Mouse (Mus musculus): ENCODE measurements at regions not wholly inside any gene's neighbourhood (a gene's known extent, or its start where the extent isn't known, plus 50 kb on each side); places are given as distances from the start of the nearest gene placed in this dataset.

DNA sequence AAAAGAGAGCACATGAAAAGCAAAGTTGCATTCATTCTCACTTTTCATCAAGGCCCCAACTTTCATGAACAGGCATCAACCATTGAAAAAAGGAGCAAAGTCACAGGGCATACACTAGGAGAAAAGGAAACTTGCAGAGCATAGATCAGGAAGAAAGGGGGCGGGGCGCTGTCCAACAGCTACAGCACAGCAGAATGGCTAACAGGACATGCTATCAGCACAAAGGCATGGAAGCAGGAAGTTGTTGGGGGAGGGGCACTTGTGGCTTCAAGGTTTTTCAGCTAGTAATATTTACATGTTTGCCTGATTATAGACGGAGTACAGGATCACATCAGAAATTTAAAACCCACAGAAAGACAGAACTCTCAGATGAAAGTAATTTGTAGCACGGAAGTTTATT is 268.7 kb downstream of the Cd47 start:
- Histone ChIP-seq H3K36me3 (ENCODE audit: control insufficient read depth, insufficient read depth, low read length) (no peaks in the 10 kb centered on the region), H3K4me3 (ENCODE audit: control insufficient read depth, low read depth, low read length) (no peak overlapping the region), H3K4me1 (ENCODE audit: control insufficient read depth, insufficient read depth, low read length) (no peaks in the 10 kb centered on the region), H3K27me3 (ENCODE audit: control insufficient read depth, insufficient read depth, low read length) (no peaks in the 10 kb centered on the region), H3K27ac (ENCODE audit: control insufficient read depth, insufficient read depth, low read depth, low read length) (no peak overlapping the region)
- no peak for TF ChIP-seq CTCF (IDR thresholded peaks at IDR 0.05; ENCODE audit: control insufficient read depth, insufficient read depth, insufficient replicate concordance, low read depth, low read length)
- no peak for TF ChIP-seq POLR2A (IDR thresholded peaks at IDR 0.05; ENCODE audit: control insufficient read depth, low read depth, low read length)

DNA sequence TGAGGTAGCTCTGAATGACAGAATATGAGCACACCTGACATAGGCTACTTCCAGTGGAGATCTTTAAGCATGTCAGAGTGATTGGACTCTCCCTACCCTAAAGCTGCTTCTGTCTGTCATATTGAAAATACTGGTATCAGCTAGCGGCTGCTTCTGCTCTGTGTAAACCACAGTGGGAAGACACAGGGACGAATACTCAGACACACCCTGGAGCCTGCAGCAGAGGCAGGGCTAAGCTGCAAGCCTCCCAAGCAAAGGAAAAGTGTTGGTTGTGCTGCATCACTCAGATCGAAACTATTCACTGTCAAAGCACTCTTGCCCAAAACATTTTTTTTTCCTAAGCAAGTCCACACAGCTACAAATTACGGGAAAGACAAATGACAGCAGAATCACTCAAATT is 270.4 kb downstream of the Cd47 start:
- Histone ChIP-seq H3K36me3 (ENCODE audit: control insufficient read depth, insufficient read depth, low read length) (no peaks in the 10 kb centered on the region), H3K27ac (ENCODE audit: control insufficient read depth, insufficient read depth, low read depth, low read length) (no peak overlapping the region), H3K27me3 (ENCODE audit: control insufficient read depth, insufficient read depth, low read length) (no peaks in the 10 kb centered on the region), H3K4me3 (ENCODE audit: control insufficient read depth, low read depth, low read length) (no peak overlapping the region), H3K4me1 (ENCODE audit: control insufficient read depth, insufficient read depth, low read length) (no peaks in the 10 kb centered on the region)
- TF ChIP-seq POLR2A (IDR thresholded peaks at IDR 0.05; ENCODE audit: control insufficient read depth, low read depth, low read length) (no peak), CTCF (IDR thresholded peaks at IDR 0.05; ENCODE audit: control insufficient read depth, insufficient read depth, insufficient replicate concordance, low read depth, low read length) (no peak)

DNA sequence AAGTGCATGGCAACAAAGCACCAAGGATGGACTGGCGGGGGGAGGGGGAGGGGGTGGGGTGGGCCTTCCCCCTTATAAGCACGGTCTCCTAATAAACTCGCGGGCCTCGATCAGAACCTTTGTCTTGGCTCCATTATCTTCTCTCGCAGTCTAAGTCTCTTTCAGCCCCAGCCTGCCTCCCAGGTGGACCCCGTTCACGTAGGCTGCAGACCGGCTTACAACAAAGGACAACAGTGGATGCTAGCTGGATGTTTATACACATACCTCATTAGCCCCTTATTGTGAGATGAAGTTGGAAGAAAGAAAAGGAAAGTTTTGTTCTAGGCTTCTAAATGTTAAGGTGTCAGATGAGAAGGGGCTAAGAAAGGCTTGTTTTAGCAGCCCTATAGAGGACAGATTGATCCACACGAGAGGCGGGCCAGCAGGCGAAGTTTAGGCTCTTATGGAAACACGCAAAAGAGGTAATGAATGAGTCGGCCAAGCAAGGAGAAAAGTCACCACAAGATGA is 272.6 kb downstream of the Cd47 start:
- no peaks in the 10 kb centered on the region for H3K4me1 ChIP-seq (ENCODE audit: control insufficient read depth, insufficient read depth, low read length)
- TF ChIP-seq POLR2A (IDR thresholded peaks at IDR 0.05; ENCODE audit: control insufficient read depth, low read depth, low read length) (no peak), CTCF (IDR thresholded peaks at IDR 0.05; ENCODE audit: control insufficient read depth, insufficient read depth, insufficient replicate concordance, low read depth, low read length) (no peak)
- H3K36me3 ChIP-seq (ENCODE audit: control insufficient read depth, insufficient read depth, low read length): no peaks in the 10 kb centered on the region
- no peaks in the 10 kb centered on the region for H3K27me3 ChIP-seq (ENCODE audit: control insufficient read depth, insufficient read depth, low read length)
- no peak overlapping the region for H3K4me3 ChIP-seq (ENCODE audit: control insufficient read depth, low read depth, low read length)
- H3K27ac ChIP-seq (ENCODE audit: control insufficient read depth, insufficient read depth, low read depth, low read length): no peak overlapping the region

DNA sequence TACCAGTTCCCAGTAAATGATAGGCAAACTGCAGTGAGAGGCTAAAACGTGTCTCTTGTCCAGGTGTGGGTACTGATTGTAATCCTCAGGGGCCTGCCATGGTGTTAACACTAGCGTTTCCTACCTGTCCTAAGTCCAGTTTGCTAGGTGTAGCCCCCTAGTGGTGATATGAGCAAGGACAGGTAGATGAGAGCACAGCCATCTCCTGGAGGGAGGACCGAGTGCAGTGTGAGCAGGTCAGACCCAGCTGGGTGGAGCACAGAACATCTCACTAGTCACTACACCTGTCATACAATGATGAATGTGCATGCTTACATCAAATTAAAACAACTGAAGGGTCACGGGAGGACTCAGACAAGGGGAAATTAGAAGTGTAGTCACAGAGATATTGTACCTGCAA is 273.6 kb downstream of the Cd47 start:
- Histone ChIP-seq H3K4me3 (ENCODE audit: control insufficient read depth, low read depth, low read length) (no peak overlapping the region), H3K27me3 (ENCODE audit: control insufficient read depth, insufficient read depth, low read length) (no peaks in the 10 kb centered on the region), H3K27ac (ENCODE audit: control insufficient read depth, insufficient read depth, low read depth, low read length) (no peak overlapping the region), H3K36me3 (ENCODE audit: control insufficient read depth, insufficient read depth, low read length) (no peaks in the 10 kb centered on the region), H3K4me1 (ENCODE audit: control insufficient read depth, insufficient read depth, low read length) (no peaks in the 10 kb centered on the region)
- peak; percentile 59; the same call in 1 of the 2 replicates for TF ChIP-seq CTCF (IDR thresholded peaks at IDR 0.05; ENCODE audit: control insufficient read depth, insufficient read depth, insufficient replicate concordance, low read depth, low read length)
- no peak for TF ChIP-seq POLR2A (IDR thresholded peaks at IDR 0.05; ENCODE audit: control insufficient read depth, low read depth, low read length)

DNA sequence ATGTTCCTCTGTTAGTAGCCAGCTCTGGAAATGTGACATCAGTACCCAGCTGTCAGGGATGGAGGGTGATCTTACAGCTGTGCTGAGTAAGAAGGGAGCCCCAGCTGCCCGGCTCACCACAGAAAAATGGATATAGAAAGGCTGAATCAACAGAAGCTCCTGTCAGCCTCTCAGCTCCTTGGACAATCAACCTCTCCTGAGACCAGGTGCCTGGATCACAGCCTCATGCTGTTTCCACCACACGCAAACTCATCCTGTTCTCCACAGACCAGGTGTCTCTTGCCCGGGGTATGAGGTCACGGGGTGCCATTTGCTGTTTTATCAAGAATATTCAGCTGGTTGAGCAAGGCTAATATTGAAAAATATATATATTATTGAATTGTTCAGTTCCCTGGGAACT is 275.3 kb downstream of the Cd47 start:
- no peaks in the 10 kb centered on the region for H3K27me3 ChIP-seq (ENCODE audit: control insufficient read depth, insufficient read depth, low read length)
- no peaks in the 10 kb centered on the region for H3K36me3 ChIP-seq (ENCODE audit: control insufficient read depth, insufficient read depth, low read length)
- TF ChIP-seq POLR2A (IDR thresholded peaks at IDR 0.05; ENCODE audit: control insufficient read depth, low read depth, low read length): no peak
- no peak for TF ChIP-seq CTCF (IDR thresholded peaks at IDR 0.05; ENCODE audit: control insufficient read depth, insufficient read depth, insufficient replicate concordance, low read depth, low read length)
- no peaks in the 10 kb centered on the region for H3K4me1 ChIP-seq (ENCODE audit: control insufficient read depth, insufficient read depth, low read length)
- no peak overlapping the region for H3K27ac ChIP-seq (ENCODE audit: control insufficient read depth, insufficient read depth, low read depth, low read length)
- no peak overlapping the region for H3K4me3 ChIP-seq (ENCODE audit: control insufficient read depth, low read depth, low read length)

- no peak overlapping the region for H3K4me3 ChIP-seq (ENCODE audit: control insufficient read depth, low read depth, low read length)
- H3K4me1 ChIP-seq (ENCODE audit: control insufficient read depth, insufficient read depth, low read length): no peaks in the 10 kb centered on the region
- H3K27ac ChIP-seq (ENCODE audit: control insufficient read depth, insufficient read depth, low read depth, low read length): no peak overlapping the region
- no peak for TF ChIP-seq CTCF (IDR thresholded peaks at IDR 0.05; ENCODE audit: control insufficient read depth, insufficient read depth, insufficient replicate concordance, low read depth, low read length)
- TF ChIP-seq POLR2A (IDR thresholded peaks at IDR 0.05; ENCODE audit: control insufficient read depth, low read depth, low read length): no peak
- H3K36me3 ChIP-seq (ENCODE audit: control insufficient read depth, insufficient read depth, low read length): no peaks in the 10 kb centered on the region
- H3K27me3 ChIP-seq (ENCODE audit: control insufficient read depth, insufficient read depth, low read length): no peaks in the 10 kb centered on the region
These were observed 281.2 kb downstream of the Cd47 start for GRCm38 (mm10) chr16:50081511-50081910.

DNA sequence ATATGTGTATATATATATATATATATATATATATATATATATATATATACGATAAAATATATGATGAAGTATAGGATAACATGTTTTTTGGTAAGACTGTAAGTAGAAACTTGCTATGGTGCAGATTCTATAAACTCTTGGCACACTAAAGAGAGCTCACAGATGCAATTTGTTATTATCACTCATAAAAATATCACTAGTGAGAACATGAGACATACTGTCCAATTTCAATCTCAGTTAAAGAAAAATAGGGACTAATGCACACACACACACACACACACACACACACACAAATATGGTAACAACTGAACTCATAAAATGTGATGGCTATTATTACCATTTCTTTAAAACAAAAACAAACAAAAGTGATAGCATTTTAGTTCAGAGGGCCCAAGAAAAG is 292.0 kb downstream of the Cd47 start:
- TF ChIP-seq POLR2A (IDR thresholded peaks at IDR 0.05; ENCODE audit: control insufficient read depth, low read depth, low read length): no peak
- TF ChIP-seq CTCF (IDR thresholded peaks at IDR 0.05; ENCODE audit: control insufficient read depth, insufficient read depth, insufficient replicate concordance, low read depth, low read length): no peak
- no peaks in the 10 kb centered on the region for H3K36me3 ChIP-seq (ENCODE audit: control insufficient read depth, insufficient read depth, low read length)
- no peaks in the 10 kb centered on the region for H3K4me1 ChIP-seq (ENCODE audit: control insufficient read depth, insufficient read depth, low read length)
- no peak overlapping the region for H3K4me3 ChIP-seq (ENCODE audit: control insufficient read depth, low read depth, low read length)
- no peak overlapping the region for H3K27ac ChIP-seq (ENCODE audit: control insufficient read depth, insufficient read depth, low read depth, low read length)
- H3K27me3 ChIP-seq (ENCODE audit: control insufficient read depth, insufficient read depth, low read length): no peaks in the 10 kb centered on the region

- H3K27ac ChIP-seq (ENCODE audit: control insufficient read depth, insufficient read depth, low read depth, low read length): no peak overlapping the region
- H3K36me3 ChIP-seq (ENCODE audit: control insufficient read depth, insufficient read depth, low read length): no peaks in the 10 kb centered on the region
- H3K4me1 ChIP-seq (ENCODE audit: control insufficient read depth, insufficient read depth, low read length): no peaks in the 10 kb centered on the region
- no peak overlapping the region for H3K4me3 ChIP-seq (ENCODE audit: control insufficient read depth, low read depth, low read length)
- TF ChIP-seq POLR2A (IDR thresholded peaks at IDR 0.05; ENCODE audit: control insufficient read depth, low read depth, low read length) (no peak), CTCF (IDR thresholded peaks at IDR 0.05; ENCODE audit: control insufficient read depth, insufficient read depth, insufficient replicate concordance, low read depth, low read length) (no peak)
- no peaks in the 10 kb centered on the region for H3K27me3 ChIP-seq (ENCODE audit: control insufficient read depth, insufficient read depth, low read length)
These were observed 292.4 kb downstream of the Cd47 start for GRCm38 (mm10) chr16:50092780-50093179.
